Mouse (Mus musculus) cortical plate, adult 2 months (tissue): ENCODE data around the gene Coq2.

ENCODE experiments used
- CTCF ChIP-seq: fragments of 200-500 bp; IDR thresholded peaks from 2 replicates; pipeline ENCODE4 v1.5.1; 2011; ENCODE audit warnings: mild to moderate bottlenecking, control low read depth, low read length; ENCODE audit not compliant: insufficient read depth; ENCODE audit errors: extremely low read depth
- POLR2A ChIP-seq: fragments of 200-500 bp; IDR thresholded peaks from 2 replicates; pipeline ENCODE4 v1.6.1; 2011; ENCODE audit warnings: mild to moderate bottlenecking, low read length, control low read depth; ENCODE audit not compliant: insufficient read depth; ENCODE audit errors: extremely low read depth

DNA sequence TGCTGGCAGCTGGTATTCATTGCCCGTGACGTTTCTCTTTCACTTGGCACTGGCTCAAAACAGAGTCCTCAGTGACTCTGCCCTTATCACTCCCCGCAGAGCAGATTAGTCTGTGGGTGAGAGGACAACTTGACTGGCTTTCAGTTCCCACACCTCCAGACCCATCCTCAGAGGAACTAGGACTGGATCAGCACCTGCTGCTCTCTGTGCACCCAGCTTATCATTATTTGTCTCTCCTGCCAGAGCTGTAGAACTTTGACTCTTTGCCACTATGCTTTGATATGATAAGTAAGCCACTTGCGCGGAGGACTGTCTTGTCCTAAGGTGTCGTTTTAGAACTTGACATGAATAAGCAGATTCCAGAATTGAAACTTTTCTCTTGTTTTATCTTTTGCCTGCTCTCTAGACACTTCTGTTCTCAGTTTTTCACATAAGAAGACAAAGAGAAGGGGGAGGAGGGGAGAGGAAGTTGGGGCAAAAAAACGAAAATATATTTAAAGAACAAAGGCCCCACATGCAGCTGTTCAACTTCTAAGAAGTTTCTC, 30.9 kb downstream of the Coq2 start:
- TF ChIP-seq CTCF (no peak), POLR2A (no peak)
